Mouse (Mus musculus) left cerebral cortex, adult 11 months (tissue): ENCODE data around the gene Gm9945.
A peak's percentile ranks its signal among the peaks of the same experiment; 100 is the strongest.

Experiments
- DNase-seq: peaks from one replicate; pipeline ENCODE4 v3.0.0; 2022; ENCODE audit warnings: low spot score

Gene Gm9945

GRCm38 (mm10) chr11:53522930-53523329, 43.0 kb downstream of the Gm9945 start:
- DNase-seq = peak; percentile 69

- DNase-seq = no peak
Observed at GRCm38 (mm10) chr11:53523545-53524405, 43.8 kb downstream of the Gm9945 start.

GRCm38 (mm10) chr11:53524905-53525304, 44.9 kb downstream of the Gm9945 start:
- DNase-seq = no peak

- DNase-seq = no peak
Observed at GRCm38 (mm10) chr11:53525461-53525860, 45.5 kb downstream of the Gm9945 start.

- DNase-seq = no peak
Observed at GRCm38 (mm10) chr11:53528397-53529252, 48.7 kb downstream of the Gm9945 start.

GRCm38 (mm10) chr11:53529253-53529557, 49.2 kb downstream of the Gm9945 start:
- DNase-seq = no peak

- no peak for DNase-seq
Observed at GRCm38 (mm10) chr11:53530001-53530400, 50.0 kb downstream of the Gm9945 start.
